Mouse (Mus musculus) CH12.LX (cell line): Measurements from ENCODE around the gene Gm11568. TPM values are rescaled to one million over a fixed set of nuclear protein-coding genes. Genes with fewer than 3 reads are reported as not detected.

Source experiments
- DNase-seq: peaks from one replicate; pipeline ENCODE4 v3.0.0-alpha.2; 2013; ENCODE audit errors: extremely low read depth
- H3K27ac ChIP-seq: 2 replicates; pipeline ENCODE4 v1.5.1; 2012; ENCODE audit warnings: low read depth, mild to moderate bottlenecking, control low read depth, moderate library complexity; ENCODE audit not compliant: insufficient read depth
- H3K27me3 ChIP-seq: replicated peaks from 2 replicates; pipeline ENCODE3; 2012; ENCODE audit warnings: inconsistent platforms
- H3K36me3 ChIP-seq, 2 experiments: replicated peaks in 1 of 2; 2 replicates each; pipeline versions ENCODE3 to v1.6.1; 2012; ENCODE audit warnings: inconsistent platforms in 1 of 2, low read length in 1 of 2, mild to moderate bottlenecking in 1 of 2, mixed read lengths in 1 of 2, moderate library complexity in 1 of 2; ENCODE audit not compliant: control insufficient read depth in 1 of 2, insufficient read depth in 1 of 2
- H3K4me1 ChIP-seq, 2 experiments: 2 replicates each; pipeline ENCODE4 v1.6.1; 2012; ENCODE audit warnings: inconsistent platforms in 1 of 2, moderate library complexity in 1 of 2; ENCODE audit not compliant: insufficient read depth in 2 of 2, control insufficient read depth in 1 of 2
- H3K4me2 ChIP-seq: 2 replicates; pipeline ENCODE4 v1.6.1; 2012; ENCODE audit warnings: low read depth, mild to moderate bottlenecking, control low read depth; ENCODE audit not compliant: poor library complexity, insufficient read depth, severe bottlenecking
- H3K4me3 ChIP-seq, 3 experiments: fragments of 150-350 bp in 1 of 3; sonication (generic) in 1 of 3; replicated peaks in 1 of 3; 2 replicates each; pipeline versions ENCODE3 to v1.5.1; 2011 to 2012; ENCODE audit warnings: low read depth in 2 of 3, low read length in 2 of 3, mild to moderate bottlenecking in 2 of 3, moderate library complexity in 2 of 3, control low read depth in 1 of 3, improper control_type of control experiment in 1 of 3, inconsistent platforms in 1 of 3, mixed read lengths in 1 of 3; ENCODE audit not compliant: poor library complexity in 1 of 3
- H3K79me2 ChIP-seq: replicated peaks from 2 replicates; pipeline ENCODE4 v1.6.1; 2012; ENCODE audit warnings: mild to moderate bottlenecking, moderate library complexity; ENCODE audit not compliant: control insufficient read depth, poor library complexity, insufficient read depth, severe bottlenecking; ENCODE audit errors: extremely low read depth
- H3K9ac ChIP-seq: 2 replicates; pipeline ENCODE4 v1.6.1; 2012; ENCODE audit warnings: low read depth, mild to moderate bottlenecking, control low read depth, moderate library complexity; ENCODE audit not compliant: insufficient read depth
- H3K9me3 ChIP-seq: replicated peaks from 2 replicates; pipeline ENCODE3; 2012; ENCODE audit warnings: low read length, inconsistent platforms, mixed read lengths
- CHD1 ChIP-seq: IDR thresholded peaks from 2 replicates; pipeline ENCODE4 v1.6.1; 2012; ENCODE audit warnings: low read depth, low read length, improper control_type of control experiment, inconsistent platforms
- ETS1 ChIP-seq: conservative IDR thresholded peaks from 2 replicates; pipeline ENCODE4 v1.6.1; 2012; ENCODE audit warnings: low read depth, mild to moderate bottlenecking, inconsistent platforms, low read length, improper control_type of control experiment, moderate library complexity
- MEF2A ChIP-seq: IDR thresholded peaks from 2 replicates; pipeline ENCODE4 v1.6.1; 2014; ENCODE audit warnings: low read depth, mild to moderate bottlenecking, inconsistent platforms, low read length, improper control_type of control experiment, borderline replicate concordance
- NELFE ChIP-seq: IDR thresholded peaks from 2 replicates; pipeline ENCODE4 v1.6.1; 2011; ENCODE audit warnings: low read depth, low read length, improper control_type of control experiment
- NRF1 ChIP-seq: IDR thresholded peaks from 2 replicates; pipeline ENCODE4 v1.6.1; 2014; ENCODE audit warnings: low read depth, mild to moderate bottlenecking, inconsistent platforms, low read length, improper control_type of control experiment, moderate library complexity
- TBP ChIP-seq: conservative IDR thresholded peaks from 2 replicates; pipeline ENCODE4 v1.6.1; 2011; ENCODE audit warnings: low read depth, low read length, improper control_type of control experiment
- UBTF ChIP-seq: IDR thresholded peaks from 2 replicates; pipeline ENCODE4 v1.6.1; 2012; ENCODE audit warnings: low read depth, mild to moderate bottlenecking, inconsistent platforms, low read length, improper control_type of control experiment, moderate library complexity
- ZC3H11A ChIP-seq: IDR thresholded peaks from 2 replicates; pipeline ENCODE4 v1.6.1; 2012; ENCODE audit warnings: low read depth, mild to moderate bottlenecking, inconsistent platforms, low read length, improper control_type of control experiment
- ZKSCAN1 ChIP-seq: IDR thresholded peaks from 2 replicates; pipeline ENCODE4 v1.6.1; 2012; ENCODE audit warnings: low read depth, inconsistent platforms, low read length, improper control_type of control experiment, borderline replicate concordance
- ZMIZ1 ChIP-seq: IDR thresholded peaks from 2 replicates; pipeline ENCODE4 v1.6.1; 2012; ENCODE audit warnings: low read depth, mild to moderate bottlenecking, inconsistent platforms, low read length, improper control_type of control experiment
- dilution Hi-C: fragments of 300-500 bp; cut with MboI; formaldehyde crosslinking; loops from 2 replicates; pipeline ENCODE4 v1.14.3; 2020; ENCODE audit warnings: low sequenced_read_pairs; ENCODE audit not compliant: extremely low pct_unique_long_range_greater_than_20kb, extremely low pct_ligation_motif_present
- in situ Hi-C: fragments of 300-500 bp; cut with MboI; formaldehyde crosslinking; loops from 3 replicates; pipeline ENCODE4 v1.14.3; 2019; ENCODE audit warnings: low sequenced_read_pairs, low pct_ligation_motif_present, low pct_unique_long_range_greater_than_20kb, mixed read lengths
- polyA plus RNA-seq: library from polyadenylated mRNA; unstranded; fragments of >175 nt; gene quantifications from 2 replicates; pipeline ENCODE4 v1.2.1, GENCODE M21; 2012; ENCODE audit warnings: low read depth; ENCODE audit not compliant: insufficient read length
- total RNA-seq, 2 experiments: library from RNA; depleted of rRNA; stranded (reverse); fragments of 300-350 nt in 1 of 2; fragments of >200 nt in 1 of 2; gene quantifications; 2 replicates each; pipeline ENCODE4 v1.2.3; 2012 to 2014

The Gm11568 gene
- total and polyA plus RNA-seq, 3 experiments: not detected

DNA sequence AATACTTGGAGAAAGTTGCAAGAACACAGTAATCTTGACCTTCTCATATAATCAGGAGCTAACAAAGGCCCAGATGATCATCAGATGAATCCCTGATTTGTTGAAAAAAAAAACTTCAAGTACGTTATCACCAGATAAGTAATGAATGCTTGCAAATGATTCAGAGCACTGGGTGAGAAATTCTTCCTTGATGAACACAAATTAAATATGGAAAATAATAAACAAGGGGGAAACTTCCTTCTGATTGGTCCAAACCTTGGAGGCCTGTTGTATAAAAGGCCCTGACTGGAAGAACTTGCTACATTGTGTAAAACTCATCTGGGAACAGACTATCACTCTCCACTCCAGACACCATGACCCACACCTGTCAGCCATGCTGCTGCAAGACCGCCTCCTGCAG, 49.9 kb downstream of the Gm11568 start, which contains the start of gene Krtap31-1:
TSS of gene Krtap31-1 (plus strand) at position 301 of the 400 bp plus-strand sequence.
- H3K27ac ChIP-seq: no peak within 1 kb of the TSS
- H3K9me3 ChIP-seq: no peaks in the 10 kb centered on the region
- DNase-seq: no peak
- TF ChIP-seq MEF2A (no peak), ZKSCAN1 (no peak), NRF1 (no peak), ZMIZ1 (no peak), UBTF (no peak), TBP (no peak), CHD1 (no peak), ETS1 (no peak), ZC3H11A (no peak), NELFE (no peak)
- H3K4me1 ChIP-seq: no peaks in the 10 kb centered on the region
- H3K4me2 ChIP-seq: no peak within 1 kb of the TSS
- dilution Hi-C loops: no loop called here
- in situ Hi-C loops: no loop called here
- peaks cover 57% of the 10 kb centered on the region for H3K27me3 ChIP-seq
- H3K79me2 ChIP-seq: no peaks in the 10 kb centered on the region
- H3K36me3 ChIP-seq: no peaks in the 10 kb centered on the region
- H3K4me3 ChIP-seq: no peak within 1 kb of the TSS
- no peak within 1 kb of the TSS for H3K9ac ChIP-seq

Other genes starting within 250 kb of the Gm11568 start
Only the 20 nearest of the 38 such genes appear.
- not detected in 2 replicates for gene Gm14180, start 123.6 kb upstream of the Gm11568 start, total RNA-seq (2012; rRNA removed)
- not detected in 2 replicates for gene Gm14180, start 123.6 kb upstream of the Gm11568 start, total RNA-seq (2014; rRNA removed)
- not detected in 2 replicates for gene Gm14180, start 123.6 kb upstream of the Gm11568 start, polyA plus RNA-seq
- not detected in 2 replicates for gene Gm11595, start 85.0 kb upstream of the Gm11568 start, total RNA-seq (2012; rRNA removed)
- gene Gm11595, start 85.0 kb upstream of the Gm11568 start, total RNA-seq (2014; rRNA removed): not detected in 2 replicates
- not detected in 2 replicates for gene Gm11595, start 85.0 kb upstream of the Gm11568 start, polyA plus RNA-seq
- not detected in 2 replicates for gene Krtap4-8, start 77.2 kb upstream of the Gm11568 start, total RNA-seq (2012; rRNA removed)
- gene Krtap4-8, start 77.2 kb upstream of the Gm11568 start, total RNA-seq (2014; rRNA removed): not detected in 2 replicates
- gene Krtap4-8, start 77.2 kb upstream of the Gm11568 start, polyA plus RNA-seq: not detected in 2 replicates
- gene Krtap4-9, start 72.7 kb upstream of the Gm11568 start, total RNA-seq (2012; rRNA removed): not detected in 2 replicates
- not detected in 2 replicates for gene Krtap4-9, start 72.7 kb upstream of the Gm11568 start, total RNA-seq (2014; rRNA removed)
- gene Krtap4-9, start 72.7 kb upstream of the Gm11568 start, polyA plus RNA-seq: not detected in 2 replicates
- gene Gm11596, start 64.5 kb upstream of the Gm11568 start, total RNA-seq (2012; rRNA removed): not detected in 2 replicates
- not detected in 2 replicates for gene Gm11596, start 64.5 kb upstream of the Gm11568 start, total RNA-seq (2014; rRNA removed)
- not detected in 2 replicates for gene Gm11596, start 64.5 kb upstream of the Gm11568 start, polyA plus RNA-seq
- not detected in 2 replicates for gene Gm11569, start 59.0 kb upstream of the Gm11568 start, total RNA-seq (2012; rRNA removed)
- not detected in 2 replicates for gene Gm11569, start 59.0 kb upstream of the Gm11568 start, total RNA-seq (2014; rRNA removed)
- gene Gm11569, start 59.0 kb upstream of the Gm11568 start, polyA plus RNA-seq: not detected in 2 replicates
- gene Gm11554, start 53.5 kb upstream of the Gm11568 start, total RNA-seq (2012; rRNA removed): not detected in 2 replicates
- not detected in 2 replicates for gene Gm11554, start 53.5 kb upstream of the Gm11568 start, total RNA-seq (2014; rRNA removed)
- not detected in 2 replicates for gene Gm11554, start 53.5 kb upstream of the Gm11568 start, polyA plus RNA-seq
- gene Krtap4-13, start 48.0 kb upstream of the Gm11568 start, total RNA-seq (2012; rRNA removed): not detected in 2 replicates
- not detected in 2 replicates for gene Krtap4-13, start 48.0 kb upstream of the Gm11568 start, total RNA-seq (2014; rRNA removed)
- gene Krtap4-13, start 48.0 kb upstream of the Gm11568 start, polyA plus RNA-seq: not detected in 2 replicates
- gene Gm11564, start 42.3 kb upstream of the Gm11568 start, total RNA-seq (2012; rRNA removed): not detected in 2 replicates
- gene Gm11564, start 42.3 kb upstream of the Gm11568 start, total RNA-seq (2014; rRNA removed): not detected in 2 replicates
- not detected in 2 replicates for gene Gm11564, start 42.3 kb upstream of the Gm11568 start, polyA plus RNA-seq
- not detected in 2 replicates for gene 2300003K06Rik, start 19.9 kb upstream of the Gm11568 start, total RNA-seq (2012; rRNA removed)
- not detected in 2 replicates for gene 2300003K06Rik, start 19.9 kb upstream of the Gm11568 start, total RNA-seq (2014; rRNA removed)
- gene 2300003K06Rik, start 19.9 kb upstream of the Gm11568 start, polyA plus RNA-seq: not detected in 2 replicates
- not detected in 2 replicates for gene Krtap4-16, start 6.3 kb upstream of the Gm11568 start, total RNA-seq (2012; rRNA removed)
- gene Krtap4-16, start 6.3 kb upstream of the Gm11568 start, total RNA-seq (2014; rRNA removed): not detected in 2 replicates
- not detected in 2 replicates for gene Krtap4-16, start 6.3 kb upstream of the Gm11568 start, polyA plus RNA-seq
- not detected in 2 replicates for gene Gm11559, start 6.6 kb downstream of the Gm11568 start, total RNA-seq (2012; rRNA removed)
- not detected in 2 replicates for gene Gm11559, start 6.6 kb downstream of the Gm11568 start, total RNA-seq (2014; rRNA removed)
- not detected in 2 replicates for gene Gm11559, start 6.6 kb downstream of the Gm11568 start, polyA plus RNA-seq
- gene Krtap9-1, start 15.5 kb downstream of the Gm11568 start, total RNA-seq (2012; rRNA removed): not detected in 2 replicates
- not detected in 2 replicates for gene Krtap9-1, start 15.5 kb downstream of the Gm11568 start, total RNA-seq (2014; rRNA removed)
- not detected in 2 replicates for gene Krtap9-1, start 15.5 kb downstream of the Gm11568 start, polyA plus RNA-seq
- gene Gm11567, start 21.3 kb downstream of the Gm11568 start, total RNA-seq (2012; rRNA removed): not detected in 2 replicates
- gene Gm11567, start 21.3 kb downstream of the Gm11568 start, total RNA-seq (2014; rRNA removed): not detected in 2 replicates
- not detected in 2 replicates for gene Gm11567, start 21.3 kb downstream of the Gm11568 start, polyA plus RNA-seq
- not detected in 2 replicates for gene Krtap31-1, start 50.0 kb downstream of the Gm11568 start, total RNA-seq (2012; rRNA removed)
- not detected in 2 replicates for gene Krtap31-1, start 50.0 kb downstream of the Gm11568 start, total RNA-seq (2014; rRNA removed)
- not detected in 2 replicates for gene Krtap31-1, start 50.0 kb downstream of the Gm11568 start, polyA plus RNA-seq
- gene Gm11565, start 56.8 kb downstream of the Gm11568 start, total RNA-seq (2012; rRNA removed): not detected in 2 replicates
- not detected in 2 replicates for gene Gm11565, start 56.8 kb downstream of the Gm11568 start, total RNA-seq (2014; rRNA removed)
- not detected in 2 replicates for gene Gm11565, start 56.8 kb downstream of the Gm11568 start, polyA plus RNA-seq
- not detected in 2 replicates for gene Krtap31-2, start 78.4 kb downstream of the Gm11568 start, total RNA-seq (2012; rRNA removed)
- gene Krtap31-2, start 78.4 kb downstream of the Gm11568 start, total RNA-seq (2014; rRNA removed): not detected in 2 replicates
- gene Krtap31-2, start 78.4 kb downstream of the Gm11568 start, polyA plus RNA-seq: not detected in 2 replicates
- gene Krtap9-5, start 90.6 kb downstream of the Gm11568 start, total RNA-seq (2012; rRNA removed): not detected in 2 replicates
- gene Krtap9-5, start 90.6 kb downstream of the Gm11568 start, total RNA-seq (2014; rRNA removed): not detected in 2 replicates
- gene Krtap9-5, start 90.6 kb downstream of the Gm11568 start, polyA plus RNA-seq: not detected in 2 replicates
- gene Krtap29-1, start 121.1 kb downstream of the Gm11568 start, total RNA-seq (2012; rRNA removed): not detected in 2 replicates
- not detected in 2 replicates for gene Krtap29-1, start 121.1 kb downstream of the Gm11568 start, total RNA-seq (2014; rRNA removed)
- gene Krtap29-1, start 121.1 kb downstream of the Gm11568 start, polyA plus RNA-seq: not detected in 2 replicates
- not detected in 2 replicates for gene Krtap16-1, start 128.7 kb downstream of the Gm11568 start, total RNA-seq (2012; rRNA removed)
- gene Krtap16-1, start 128.7 kb downstream of the Gm11568 start, total RNA-seq (2014; rRNA removed): not detected in 2 replicates
- gene Krtap16-1, start 128.7 kb downstream of the Gm11568 start, polyA plus RNA-seq: not detected in 2 replicates